Mouse (Mus musculus) heart, embryonic 12.5 days (tissue): Measurements from ENCODE around the gene Nudcd3. TPM values are rescaled to one million over a fixed set of nuclear protein-coding genes. Genes with fewer than 3 reads are reported as not detected.
A peak's percentile ranks its signal among the peaks of the same experiment; 100 is the strongest.

Experiments used
- ATAC-seq: fragments of 200-750 bp; cut with Nextera tagmentation; 2 replicates; pipeline ENCODE4 v1.8.0; 2017; ENCODE audit warnings: moderate TSS enrichment, moderate library complexity; ENCODE audit not compliant: insufficient number of reproducible peaks, low FRiP score
- H3K27ac ChIP-seq: fragments of 300-500 bp; sonication (generic); 2 replicates; pipeline ENCODE4 v1.5.1; 2016; ENCODE audit warnings: mild to moderate bottlenecking, moderate library complexity; ENCODE audit not compliant: poor library complexity, severe bottlenecking
- H3K27me3 ChIP-seq: fragments of 300-500 bp; sonication (generic); replicated peaks from 2 replicates; pipeline ENCODE4 v1.6.1; 2016; ENCODE audit warnings: mild to moderate bottlenecking, moderate library complexity
- H3K36me3 ChIP-seq: fragments of 300-500 bp; sonication (generic); 2 replicates; pipeline ENCODE4 v1.6.1; 2016; ENCODE audit warnings: mild to moderate bottlenecking, moderate library complexity
- H3K4me1 ChIP-seq: fragments of 300-500 bp; sonication (generic); replicated peaks from 2 replicates; pipeline ENCODE4 v1.6.1; 2016; ENCODE audit warnings: mild to moderate bottlenecking
- H3K4me2 ChIP-seq: fragments of 300-500 bp; sonication (generic); 2 replicates; pipeline ENCODE4 v1.6.1; 2016; ENCODE audit warnings: mild to moderate bottlenecking, moderate library complexity
- H3K4me3 ChIP-seq: fragments of 300-500 bp; sonication (generic); 2 replicates; pipeline ENCODE4 v1.5.1; 2016; ENCODE audit warnings: mild to moderate bottlenecking
- H3K9ac ChIP-seq: fragments of 300-500 bp; sonication (generic); 2 replicates; pipeline ENCODE4 v1.6.1; 2016; ENCODE audit warnings: mild to moderate bottlenecking, moderate library complexity
- H3K9me3 ChIP-seq: fragments of 300-500 bp; sonication (generic); replicated peaks from 2 replicates; pipeline ENCODE4 v1.6.1; 2016; ENCODE audit warnings: mild to moderate bottlenecking, moderate library complexity
- WGBS: fragments of 180-500 bp; shearing (Covaris S2); methylation state at CpG from one replicate; pipeline ENCODE4 v1.1.7; 2016; 5-methylcytosine and 5-hydroxymethylcytosine counted together
- polyA plus RNA-seq: library from polyadenylated mRNA; unstranded; fragments of >200 nt; fragmentation: Nextera tagmentation; extraction: Ambion mirVana; gene quantifications from 2 replicates; pipeline ENCODE4 v1.2.1, GENCODE M21; 2016

Nudcd3 gene
- polyA plus RNA-seq, 1 experiment from 2014 or later, result 35.5 TPM

DNA sequence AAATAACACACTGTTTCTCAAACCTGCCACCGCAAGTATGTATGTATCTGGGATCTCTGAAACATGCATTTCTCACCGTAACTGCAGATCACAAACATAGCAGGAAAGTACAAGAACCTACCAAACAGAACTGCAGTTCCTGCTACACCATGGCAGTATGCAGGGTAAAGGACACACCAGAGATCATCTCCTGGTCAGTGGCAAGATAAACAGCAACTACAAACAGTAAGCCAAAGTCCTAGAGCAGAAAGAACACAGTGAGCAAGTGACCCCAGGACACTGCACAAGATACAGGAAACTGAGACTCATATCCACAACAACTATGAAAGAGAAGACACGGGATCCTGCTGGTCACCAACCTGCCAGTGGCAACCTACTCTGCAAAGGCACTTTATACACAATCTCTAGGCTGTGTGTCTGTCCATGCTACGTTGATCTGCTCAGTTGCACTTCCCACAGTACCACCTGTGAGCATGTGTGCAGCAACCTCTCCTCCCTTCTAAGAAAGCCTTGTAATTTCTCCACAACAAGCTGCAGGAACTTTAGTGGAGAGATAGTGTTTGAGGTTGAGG is 40.4 kb downstream of the Nudcd3 start:
- Histone ChIP-seq H3K9ac (no peak overlapping the region), H3K27ac (no peak overlapping the region), H3K4me1 (peaks cover 35% of the 10 kb centered on the region), H3K27me3 (no peaks in the 10 kb centered on the region), H3K36me3 (no peaks in the 10 kb centered on the region), H3K4me2 (no peak overlapping the region), H3K4me3 (no peak overlapping the region), H3K9me3 (no peaks in the 10 kb centered on the region)
- no peak for ATAC-seq
- WGBS, result 82% methylated on average over 4 of the region's 4 CpGs

DNA sequence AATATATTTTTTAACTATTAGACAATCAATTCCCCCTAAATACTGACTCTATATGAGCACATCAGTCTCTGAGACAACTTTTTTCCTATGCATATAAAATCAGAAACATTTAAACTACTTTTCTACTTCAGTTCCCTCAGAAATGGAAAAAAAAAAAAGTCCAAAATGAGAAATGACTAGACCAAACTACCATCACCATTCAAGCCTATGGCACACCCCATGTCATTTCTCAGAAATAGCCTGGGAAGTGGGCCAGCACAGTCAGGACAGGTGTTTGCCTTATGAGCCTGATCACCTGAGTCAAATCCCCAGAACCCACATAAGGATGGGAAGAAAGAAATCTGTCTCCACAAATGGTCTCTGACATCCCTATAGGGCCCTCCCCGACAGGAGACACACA is 41.7 kb downstream of the Nudcd3 start:
- Histone ChIP-seq H3K27ac (no peak overlapping the region), H3K4me2 (no peak overlapping the region), H3K36me3 (no peaks in the 10 kb centered on the region), H3K9ac (no peak overlapping the region), H3K27me3 (no peaks in the 10 kb centered on the region), H3K9me3 (no peaks in the 10 kb centered on the region), H3K4me1 (peaks cover 48% of the 10 kb centered on the region), H3K4me3 (no peak overlapping the region)
- WGBS, result 94% methylated on average over 1 of the region's 1 CpGs
- no peak for ATAC-seq

DNA sequence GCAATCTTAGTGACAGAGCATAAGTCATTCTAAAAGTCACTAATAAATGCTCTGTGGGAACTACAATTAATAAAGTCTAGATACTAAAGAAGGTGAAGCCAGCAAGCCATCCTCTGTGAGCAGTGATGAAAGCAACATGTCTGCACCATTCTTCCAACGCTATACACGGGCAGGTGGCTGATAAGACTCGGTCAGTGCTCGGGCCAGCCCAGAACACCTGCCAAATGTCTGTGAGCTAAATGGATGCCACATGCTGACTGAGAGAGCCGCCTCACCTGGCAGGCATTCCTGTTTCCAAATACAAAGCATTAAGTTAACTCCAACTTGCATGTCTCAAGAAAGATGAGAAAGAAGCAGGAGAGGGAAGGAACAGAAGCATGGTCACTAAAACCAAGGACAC is 43.1 kb downstream of the Nudcd3 start:
- no peak for ATAC-seq
- Histone ChIP-seq H3K27ac (no peak overlapping the region), H3K36me3 (no peaks in the 10 kb centered on the region), H3K4me3 (no peak overlapping the region), H3K9me3 (no peaks in the 10 kb centered on the region), H3K4me2 (no peak overlapping the region), H3K4me1 (peaks cover 52% of the 10 kb centered on the region), H3K27me3 (no peaks in the 10 kb centered on the region), H3K9ac (no peak overlapping the region)
- 42% methylated on average over 5 of the region's 5 CpGs for WGBS

DNA sequence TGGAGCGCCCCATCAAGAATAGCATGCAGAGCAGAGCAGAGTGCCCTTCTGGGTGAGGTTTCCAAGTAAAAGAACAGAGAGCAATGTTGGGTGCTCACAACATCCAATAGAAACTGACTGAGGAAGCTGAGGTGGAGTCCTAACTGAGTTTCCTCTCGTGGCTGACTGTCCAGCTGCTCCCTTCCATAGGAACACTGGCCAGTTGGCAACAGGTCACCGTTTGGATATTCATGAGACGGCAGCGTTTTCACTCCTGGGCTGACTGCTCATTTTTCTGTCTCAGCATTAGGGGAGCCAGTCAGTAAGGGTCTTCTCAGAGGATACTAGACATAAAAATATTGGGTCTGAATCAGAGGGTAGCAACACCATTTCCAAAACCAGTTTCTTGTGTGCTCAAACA is 43.6 kb downstream of the Nudcd3 start:
- no peak overlapping the region for H3K27ac ChIP-seq
- H3K4me3 ChIP-seq, result no peak overlapping the region
- H3K27me3 ChIP-seq, result no peaks in the 10 kb centered on the region
- H3K9me3 ChIP-seq, result no peaks in the 10 kb centered on the region
- H3K4me1 ChIP-seq, result peaks cover 52% of the 10 kb centered on the region
- ATAC-seq, result no peak
- no peak overlapping the region for H3K4me2 ChIP-seq
- no peak overlapping the region for H3K9ac ChIP-seq
- WGBS, result 83% methylated on average over 5 of the region's 5 CpGs
- no peaks in the 10 kb centered on the region for H3K36me3 ChIP-seq

DNA sequence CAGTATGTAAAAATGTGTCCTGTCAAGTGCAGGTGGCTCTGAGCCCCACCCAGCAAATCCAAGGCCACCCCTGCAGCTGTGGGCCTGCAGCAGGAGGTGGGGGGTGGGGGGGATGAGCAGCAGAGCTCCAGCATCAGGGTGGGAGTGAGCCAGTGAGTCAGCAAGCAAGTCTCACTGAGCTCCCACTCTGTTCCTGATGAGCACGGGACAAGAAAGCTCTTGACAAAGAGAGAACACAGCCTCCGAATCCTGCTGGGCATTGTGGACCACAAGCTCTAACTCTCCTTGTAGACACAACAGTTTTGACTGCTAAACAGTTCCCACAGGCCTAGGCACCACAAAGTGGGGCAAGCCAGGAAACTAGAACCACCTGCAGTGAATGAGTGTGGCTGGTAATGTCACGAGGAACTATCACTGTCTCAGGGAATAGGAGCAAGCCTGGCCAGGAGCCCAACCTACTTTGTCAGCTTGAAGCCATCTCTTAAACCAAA is 46.0 kb downstream of the Nudcd3 start:
- ATAC-seq, result no peak
- Histone ChIP-seq H3K36me3 (peaks cover 12% of the 10 kb centered on the region), H3K9me3 (no peaks in the 10 kb centered on the region), H3K4me3 (no peak overlapping the region), H3K4me1 (peaks cover 39% of the 10 kb centered on the region), H3K9ac (no peak overlapping the region), H3K4me2 (no peak overlapping the region; the same call in 1 of the 2 replicates), H3K27me3 (no peaks in the 10 kb centered on the region), H3K27ac (peak overlapping the region; percentile 73)
- 45% methylated on average over 3 of the region's 3 CpGs for WGBS

DNA sequence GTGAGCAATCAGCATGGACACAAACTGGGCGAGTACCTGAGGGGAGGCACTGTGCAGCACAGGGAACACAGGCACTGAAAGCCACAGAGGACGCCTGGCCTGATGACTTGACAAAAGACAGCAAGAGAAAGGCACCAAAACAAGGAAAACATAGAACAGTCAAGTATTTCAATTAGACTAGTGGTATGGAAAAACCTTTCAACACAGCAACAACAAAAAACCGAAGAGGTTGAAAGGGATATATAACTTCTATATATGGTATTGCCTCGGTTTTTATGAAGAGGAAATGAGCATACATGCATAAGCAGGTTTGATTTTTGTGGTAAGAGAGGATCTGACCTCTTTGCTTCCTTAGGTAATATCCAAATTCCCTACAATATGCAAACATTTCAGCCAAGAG is 47.4 kb downstream of the Nudcd3 start:
- no peak for ATAC-seq
- WGBS, result 84% methylated on average over 4 of the region's 4 CpGs
- Histone ChIP-seq H3K27me3 (no peaks in the 10 kb centered on the region), H3K4me3 (no peak overlapping the region), H3K27ac (no peak overlapping the region), H3K4me2 (no peak overlapping the region), H3K4me1 (peaks cover 33% of the 10 kb centered on the region), H3K36me3 (peaks cover 20% of the 10 kb centered on the region), H3K9ac (no peak overlapping the region), H3K9me3 (no peaks in the 10 kb centered on the region)

DNA sequence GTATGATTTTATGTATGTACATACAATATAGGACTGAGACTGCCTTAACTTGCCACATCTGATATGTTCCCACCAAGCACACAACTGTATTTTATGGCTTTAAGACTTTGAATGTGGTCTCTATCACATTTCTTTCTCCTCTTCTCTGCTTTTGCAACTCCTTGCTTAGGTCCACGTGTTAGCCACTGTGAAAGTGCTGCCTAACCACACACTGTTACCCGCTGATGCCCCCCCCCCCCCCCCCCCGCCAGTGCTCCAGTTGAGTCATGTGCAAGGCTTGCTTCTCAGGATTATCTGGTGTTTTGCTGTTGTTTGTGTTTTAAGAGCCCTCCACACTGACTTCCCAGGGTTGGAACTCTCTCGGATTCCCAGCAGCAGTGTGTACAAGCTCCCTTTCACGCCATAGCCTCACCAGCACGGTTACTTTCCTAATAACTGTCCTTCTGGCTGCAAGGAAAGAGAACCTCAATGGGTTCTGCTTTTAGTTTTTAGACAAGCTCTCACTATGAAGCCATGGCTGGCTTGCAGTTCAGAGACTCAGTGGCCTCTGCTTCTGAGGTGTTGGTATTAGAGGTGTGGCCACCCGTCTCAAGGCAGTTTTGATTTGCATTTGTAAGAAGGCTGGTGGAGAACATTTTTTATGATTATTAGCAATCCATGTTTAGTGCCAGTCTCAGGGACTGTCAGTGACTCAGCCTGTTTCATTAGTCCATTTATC is 61.8 kb downstream of the Nudcd3 start:
- H3K27me3 ChIP-seq, result no peaks in the 10 kb centered on the region
- H3K4me1 ChIP-seq, result peaks cover 8% of the 10 kb centered on the region; the same call in 1 of the 2 replicates
- H3K36me3 ChIP-seq, result peaks cover 9% of the 10 kb centered on the region
- H3K9me3 ChIP-seq, result no peaks in the 10 kb centered on the region
- 86% methylated on average over 7 of the region's 7 CpGs for WGBS
- no peak overlapping the region for H3K9ac ChIP-seq
- H3K4me3 ChIP-seq, result no peak overlapping the region
- no peak overlapping the region for H3K4me2 ChIP-seq
- ATAC-seq, result no peak
- H3K27ac ChIP-seq, result no peak overlapping the region

DNA sequence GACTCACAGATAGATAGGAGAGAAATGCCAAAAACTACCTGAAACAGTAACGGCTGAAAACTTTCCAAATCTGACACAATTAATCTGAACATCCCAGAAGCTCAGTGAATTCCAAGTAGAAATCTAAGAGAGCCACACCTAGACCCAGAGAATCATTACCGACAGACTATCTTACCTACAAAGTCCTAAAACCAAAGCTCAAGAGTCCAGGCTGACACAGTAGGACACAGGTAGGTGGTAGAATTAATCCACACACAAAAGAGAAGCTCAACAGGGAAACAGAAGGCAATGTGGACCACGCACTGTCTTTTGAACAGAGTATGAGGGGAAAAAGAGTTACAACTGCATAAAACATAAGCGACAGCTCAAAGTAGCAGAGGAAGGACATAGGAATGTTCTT is 67.3 kb downstream of the Nudcd3 start:
- Histone ChIP-seq H3K9ac (no peak overlapping the region), H3K4me3 (no peak overlapping the region), H3K9me3 (no peaks in the 10 kb centered on the region), H3K4me2 (no peak overlapping the region), H3K4me1 (peaks cover 3% of the 10 kb centered on the region; the same call in 1 of the 2 replicates), H3K27me3 (no peaks in the 10 kb centered on the region), H3K27ac (no peak overlapping the region), H3K36me3 (no peaks in the 10 kb centered on the region)
- no peak for ATAC-seq
- 92% methylated on average over 4 of the region's 4 CpGs for WGBS

DNA sequence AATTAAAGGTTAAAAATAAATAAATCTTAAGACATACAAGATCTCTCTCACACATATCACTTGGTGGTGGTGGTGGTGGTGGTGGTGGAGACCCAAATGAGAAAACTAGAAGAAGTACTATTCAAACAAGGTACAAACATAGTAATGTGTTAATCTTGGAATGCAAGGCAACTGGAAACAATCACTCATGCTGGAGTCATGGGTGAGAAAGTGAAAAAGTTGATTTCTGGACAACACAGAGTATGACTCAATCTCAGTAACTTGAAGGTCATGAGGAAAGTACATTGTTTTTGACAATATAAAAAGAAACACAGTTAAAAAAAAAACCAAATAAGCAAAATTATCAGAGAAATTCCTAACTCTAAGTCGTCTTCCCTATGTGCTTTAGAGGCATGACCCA is 69.6 kb downstream of the Nudcd3 start:
- no peak overlapping the region for H3K4me2 ChIP-seq
- no peaks in the 10 kb centered on the region for H3K9me3 ChIP-seq
- no peaks in the 10 kb centered on the region for H3K27me3 ChIP-seq
- no peaks in the 10 kb centered on the region for H3K4me1 ChIP-seq
- no peak overlapping the region for H3K9ac ChIP-seq
- ATAC-seq, result no peak
- no peak overlapping the region for H3K27ac ChIP-seq
- H3K36me3 ChIP-seq, result no peaks in the 10 kb centered on the region
- WGBS, result 58% methylated on average over 1 of the region's 1 CpGs
- no peak overlapping the region for H3K4me3 ChIP-seq

DNA sequence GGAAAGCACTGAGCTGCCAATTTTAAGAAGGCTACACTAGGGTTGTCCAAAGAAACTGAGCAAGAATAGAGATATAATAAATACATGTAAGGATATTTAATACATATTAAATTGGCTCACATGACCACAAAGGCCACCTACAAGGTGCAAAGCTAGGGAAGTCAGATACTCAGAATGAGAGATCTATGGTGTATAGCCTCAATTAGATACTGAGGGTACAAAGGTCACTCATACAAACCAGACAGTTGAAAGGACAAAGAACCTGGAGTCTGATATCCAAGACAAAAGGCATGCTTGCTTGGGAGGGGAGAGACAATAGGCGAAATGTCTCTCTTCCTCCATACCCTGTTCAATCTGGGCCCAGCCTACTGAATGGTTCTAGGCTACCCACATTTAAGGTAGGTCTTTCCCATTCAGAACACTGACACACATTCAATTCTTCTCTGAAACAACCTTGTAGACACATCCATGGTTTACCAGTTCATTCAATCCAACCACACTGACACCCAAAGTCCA is 76.6 kb downstream of the Nudcd3 start:
- no peak overlapping the region for H3K27ac ChIP-seq
- WGBS, result 93% methylated on average over 1 of the region's 1 CpGs
- H3K36me3 ChIP-seq, result peaks cover 17% of the 10 kb centered on the region; the same call in 1 of the 2 replicates
- ATAC-seq, result no peak
- no peak overlapping the region for H3K9ac ChIP-seq
- H3K4me3 ChIP-seq, result no peak overlapping the region
- no peaks in the 10 kb centered on the region for H3K27me3 ChIP-seq
- no peaks in the 10 kb centered on the region for H3K4me1 ChIP-seq
- no peak overlapping the region for H3K4me2 ChIP-seq
- no peaks in the 10 kb centered on the region for H3K9me3 ChIP-seq

DNA sequence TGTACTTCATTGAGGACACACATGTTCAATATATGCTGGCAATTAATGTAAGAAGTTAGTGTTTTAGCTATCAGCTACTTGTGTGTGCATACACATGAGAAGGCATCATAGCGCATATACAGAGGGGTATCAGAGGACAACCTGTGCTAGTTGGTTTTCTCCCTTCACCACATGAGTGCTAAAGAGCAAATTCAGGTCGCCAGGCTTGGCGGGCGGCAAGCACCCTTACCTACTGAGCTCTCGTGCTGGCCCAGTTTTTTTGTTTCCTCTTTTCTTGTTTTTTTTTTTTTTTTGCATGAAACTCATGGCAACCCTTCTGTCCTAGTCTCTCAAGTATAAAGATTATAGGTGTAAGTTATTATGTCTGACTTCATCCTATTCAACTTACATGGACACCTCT is 77.6 kb downstream of the Nudcd3 start:
- 89% methylated on average over 5 of the region's 5 CpGs for WGBS
- Histone ChIP-seq H3K4me3 (no peak overlapping the region), H3K9me3 (no peaks in the 10 kb centered on the region), H3K4me1 (no peaks in the 10 kb centered on the region), H3K4me2 (no peak overlapping the region), H3K27me3 (no peaks in the 10 kb centered on the region), H3K27ac (no peak overlapping the region), H3K9ac (no peak overlapping the region), H3K36me3 (peaks cover 25% of the 10 kb centered on the region)
- no peak for ATAC-seq
